18 mouse cellular contexts compared by ENCODE assay signal in the genomic region with DNA sequence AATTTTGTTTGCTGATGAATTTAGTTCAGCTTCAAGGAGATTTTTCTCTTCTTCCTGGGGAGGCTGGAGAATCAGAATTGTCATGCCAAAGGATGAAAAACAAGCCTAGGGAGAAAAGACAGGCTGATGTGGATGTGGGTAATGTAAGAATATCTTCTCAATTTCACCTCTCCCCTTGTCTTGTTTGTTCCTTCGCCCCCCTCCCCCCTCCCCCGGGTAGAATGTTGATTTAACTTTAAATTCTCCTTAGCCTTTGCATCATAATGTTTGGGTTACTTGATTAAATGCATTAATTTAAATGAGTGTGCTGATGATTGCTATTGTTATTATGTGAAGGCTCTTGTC.
DNase-seq lines count a peak whose midpoint lies in the region; ATAC-seq and TF ChIP-seq lines count a peak whose summit lies in the region.
"Had no signal": no experiment of that assay in that cellular context is flagged by ENCODE, and none has a peak within 500 bp of the region (broad histone marks: within the 10 kb centered on the region; RNA-seq: fewer than 3 reads in every experiment).

No protein-coding gene starts in this region.

- no peak overlapping the region for H3K27ac ChIP-seq in embryonic facial prominence, embryonic 12.5 days
- no peak overlapping the region for H3K27ac ChIP-seq in embryonic facial prominence, embryonic 10.5 days (replicated peaks)
- peak overlapping the region; percentile 60; the same call in 1 of the 2 replicates for H3K27ac ChIP-seq in hindbrain, embryonic 15.5 days (replicated peaks)
- H3K27ac ChIP-seq in hindbrain, embryonic 10.5 days = no peak overlapping the region
- peak overlapping the region; percentile 8; the same call in 1 of the 2 replicates for H3K27ac ChIP-seq in forebrain, embryonic 16.5 days (ENCODE audit: low read length)
- peak overlapping the region; percentile 68 for H3K27ac ChIP-seq in midbrain, postnatal 0 days (ENCODE audit: low read depth, low read length)
- H3K27ac ChIP-seq: heart, embryonic 13.5 days; kidney, embryonic 15.5 days; limb, embryonic 10.5 days; liver, embryonic 15.5 days; stomach, embryonic 15.5 days had no signal

- H3K4me1 ChIP-seq in embryonic facial prominence, embryonic 12.5 days = peaks cover 12% of the 10 kb centered on the region
- peaks cover 12% of the 10 kb centered on the region for H3K4me1 ChIP-seq in embryonic facial prominence, embryonic 10.5 days
- peaks cover 12% of the 10 kb centered on the region for H3K4me1 ChIP-seq in hindbrain, embryonic 15.5 days (replicated peaks)
- peaks cover 6% of the 10 kb centered on the region; the same call in 1 of the 2 replicates for H3K4me1 ChIP-seq in hindbrain, embryonic 10.5 days (replicated peaks)
- peaks cover 14% of the 10 kb centered on the region for H3K4me1 ChIP-seq in forebrain, embryonic 16.5 days (replicated peaks; ENCODE audit: control insufficient read depth, insufficient read depth, low read length)
- H3K4me1 ChIP-seq in midbrain, postnatal 0 days (ENCODE audit: insufficient read depth, low read length) = peaks cover 5% of the 10 kb centered on the region; the same call in 1 of the 2 replicates
- H3K4me1 ChIP-seq: liver, embryonic 15.5 days; stomach, embryonic 15.5 days had no signal

- no peak overlapping the region for H3K4me2 ChIP-seq in embryonic facial prominence, embryonic 12.5 days (replicated peaks)
- peak overlapping the region; percentile 32 for H3K4me2 ChIP-seq in hindbrain, embryonic 15.5 days
- H3K4me2 ChIP-seq in forebrain, embryonic 16.5 days (ENCODE audit: low read length) = peak overlapping the region; percentile 1; the same call in 1 of the 2 replicates
- H3K4me2 ChIP-seq in midbrain, postnatal 0 days (ENCODE audit: low read depth, low read length, poor library complexity, severe bottlenecking) = peak overlapping the region; percentile 37
- H3K4me2 ChIP-seq: heart, embryonic 13.5 days; kidney, embryonic 15.5 days; liver, embryonic 15.5 days; stomach, embryonic 15.5 days had no signal

- TF ChIP-seq CTCF in midbrain, postnatal 0 days (IDR thresholded peaks at IDR 0.05) = no peak

- H3K9ac ChIP-seq in embryonic facial prominence, embryonic 12.5 days = no peak overlapping the region
- H3K9ac ChIP-seq in hindbrain, embryonic 15.5 days = no peak overlapping the region
- no peak overlapping the region for H3K9ac ChIP-seq in forebrain, embryonic 16.5 days (replicated peaks; ENCODE audit: low read depth, low read length)
- H3K9ac ChIP-seq in midbrain, postnatal 0 days (replicated peaks; ENCODE audit: low read length, poor library complexity, severe bottlenecking) = peak overlapping the region; percentile 44; the same call in 1 of the 2 replicates
- H3K9ac ChIP-seq: heart, embryonic 13.5 days; kidney, embryonic 15.5 days; liver, embryonic 15.5 days; stomach, embryonic 15.5 days had no signal

- no peaks in the 10 kb centered on the region for H3K27me3 ChIP-seq in embryonic facial prominence, embryonic 12.5 days
- H3K27me3 ChIP-seq in embryonic facial prominence, embryonic 10.5 days (replicated peaks; ENCODE audit: low read depth, poor library complexity, severe bottlenecking) = no peaks in the 10 kb centered on the region
- H3K27me3 ChIP-seq in hindbrain, embryonic 15.5 days = no peaks in the 10 kb centered on the region
- no peaks in the 10 kb centered on the region for H3K27me3 ChIP-seq in hindbrain, embryonic 10.5 days (ENCODE audit: insufficient read depth, poor library complexity, severe bottlenecking)
- no peaks in the 10 kb centered on the region for H3K27me3 ChIP-seq in forebrain, embryonic 16.5 days (replicated peaks; ENCODE audit: control insufficient read depth, insufficient read depth, low read length)
- no peaks in the 10 kb centered on the region for H3K27me3 ChIP-seq in midbrain, postnatal 0 days (ENCODE audit: insufficient read depth, low read length)
- H3K27me3 ChIP-seq: heart, embryonic 13.5 days; kidney, embryonic 15.5 days; liver, embryonic 15.5 days; stomach, embryonic 15.5 days had no signal

- H3K9me3 ChIP-seq in embryonic facial prominence, embryonic 12.5 days = no peaks in the 10 kb centered on the region
- no peaks in the 10 kb centered on the region for H3K9me3 ChIP-seq in embryonic facial prominence, embryonic 10.5 days
- H3K9me3 ChIP-seq in hindbrain, embryonic 15.5 days = no peaks in the 10 kb centered on the region
- no peaks in the 10 kb centered on the region for H3K9me3 ChIP-seq in hindbrain, embryonic 10.5 days
- no peaks in the 10 kb centered on the region for H3K9me3 ChIP-seq in forebrain, embryonic 16.5 days (ENCODE audit: control insufficient read depth, low read length)
- H3K9me3 ChIP-seq in midbrain, postnatal 0 days (ENCODE audit: low read length) = no peaks in the 10 kb centered on the region
- H3K9me3 ChIP-seq: heart, embryonic 13.5 days; kidney, embryonic 15.5 days; limb, embryonic 10.5 days; liver, embryonic 15.5 days; stomach, embryonic 15.5 days had no signal

- no peak overlapping the region for H3K4me3 ChIP-seq in embryonic facial prominence, embryonic 12.5 days
- no peak overlapping the region for H3K4me3 ChIP-seq in embryonic facial prominence, embryonic 10.5 days
- peak overlapping the region; percentile 19; the same call in 1 of the 2 replicates for H3K4me3 ChIP-seq in hindbrain, embryonic 15.5 days
- no peak overlapping the region for H3K4me3 ChIP-seq in hindbrain, embryonic 10.5 days
- no peak overlapping the region for H3K4me3 ChIP-seq in forebrain, embryonic 16.5 days (replicated peaks; ENCODE audit: low read length)
- H3K4me3 ChIP-seq in midbrain, postnatal 0 days (ENCODE audit: low read depth, low read length) = peak overlapping the region; percentile 13; the same call in 1 of the 2 replicates
- H3K4me3 ChIP-seq: heart, embryonic 13.5 days; kidney, embryonic 15.5 days; limb, embryonic 10.5 days; liver, embryonic 15.5 days; stomach, embryonic 15.5 days had no signal

- no peak for DNase-seq in embryonic facial prominence, embryonic 10.5 days (ENCODE audit: low spot score)
- no peak for DNase-seq in hindbrain, embryonic 10.5 days (ENCODE audit: low spot score)
- no peak for DNase-seq in midbrain, postnatal 0 days (ENCODE audit: low spot score)
- DNase-seq: adrenal gland, postnatal 25 days; kidney, adult 11 months; kidney, postnatal 36 days; liver; lung, postnatal 4 days; thymus, postnatal 25 days had no signal

- WGBS in embryonic facial prominence, embryonic 12.5 days = 42% methylated on average over 2 of the region's 2 CpGs
- WGBS in embryonic facial prominence, embryonic 10.5 days = 62% methylated on average over 2 of the region's 2 CpGs
- 58% methylated on average over 2 of the region's 2 CpGs for WGBS in hindbrain, embryonic 15.5 days
- 51% methylated on average over 2 of the region's 2 CpGs for WGBS in hindbrain, embryonic 10.5 days
- 45% methylated on average over 2 of the region's 2 CpGs for WGBS in forebrain, embryonic 16.5 days
- WGBS in midbrain, postnatal 0 days = 59% methylated on average over 2 of the region's 2 CpGs

- ATAC-seq in embryonic facial prominence, embryonic 12.5 days (ENCODE audit: insufficient number of reproducible peaks, insufficient read depth, low FRiP score, low TSS enrichment) = 0 out of 2 replicates have a peak, but pooled peaks have one; percentile 47
- ATAC-seq in hindbrain, embryonic 15.5 days (ENCODE audit: low FRiP score, low read depth) = no peak
- ATAC-seq in forebrain, embryonic 16.5 days = peak; percentile 37
- 0 out of 2 replicates have a peak, but pooled peaks have one; percentile 44 for ATAC-seq in midbrain, postnatal 0 days (ENCODE audit: low FRiP score)
- no peak for ATAC-seq in CD4-positive, CD25-positive, alpha-beta regulatory T cell, adult 4 months

- H3K36me3 ChIP-seq in embryonic facial prominence, embryonic 12.5 days = no peaks in the 10 kb centered on the region
- H3K36me3 ChIP-seq in embryonic facial prominence, embryonic 10.5 days (replicated peaks) = no peaks in the 10 kb centered on the region
- H3K36me3 ChIP-seq in hindbrain, embryonic 15.5 days = no peaks in the 10 kb centered on the region
- H3K36me3 ChIP-seq in hindbrain, embryonic 10.5 days = no peaks in the 10 kb centered on the region
- no peaks in the 10 kb centered on the region for H3K36me3 ChIP-seq in forebrain, embryonic 16.5 days (ENCODE audit: control insufficient read depth, insufficient read depth)
- no peaks in the 10 kb centered on the region for H3K36me3 ChIP-seq in midbrain, postnatal 0 days (ENCODE audit: insufficient read depth, low read length)
- H3K36me3 ChIP-seq: heart, embryonic 13.5 days; kidney, embryonic 15.5 days; limb, embryonic 10.5 days; liver, embryonic 15.5 days; stomach, embryonic 15.5 days had no signal

Comparison
In these comparisons a context has a peak if more than half of its experiments do, and no peak if none do; other contexts are left out.
1. H3K27ac ChIP-seq: peak in hindbrain, embryonic 15.5 days (single experiment), forebrain, embryonic 16.5 days (single experiment) and midbrain, postnatal 0 days (single experiment); none in embryonic facial prominence, embryonic 12.5 days (single experiment), embryonic facial prominence, embryonic 10.5 days (single experiment) and hindbrain, embryonic 10.5 days (single experiment).
2. H3K4me3 ChIP-seq: peak in hindbrain, embryonic 15.5 days (single experiment) and midbrain, postnatal 0 days (single experiment); none in embryonic facial prominence, embryonic 12.5 days (single experiment), embryonic facial prominence, embryonic 10.5 days (single experiment), hindbrain, embryonic 10.5 days (single experiment) and forebrain, embryonic 16.5 days (single experiment).
3. ATAC-seq: peak in embryonic facial prominence, embryonic 12.5 days (single experiment), forebrain, embryonic 16.5 days (single experiment) and midbrain, postnatal 0 days (single experiment); none in hindbrain, embryonic 15.5 days (single experiment) and CD4-positive, CD25-positive, alpha-beta regulatory T cell, adult 4 months (single experiment).